Mouse (Mus musculus) spleen, adult 2 months (tissue): ENCODE data around the gene Ebf3. TPM values are rescaled to one million over a fixed set of nuclear protein-coding genes. Genes with fewer than 3 reads are reported as not detected.

Experiments
- DNase-seq, 2 experiments: peaks; one replicate each; pipeline versions ENCODE4 v3.0.0 to v3.0.0-alpha.2; 2012 to 2021; ENCODE audit warnings: low spot score in 2 of 2, low read depth in 1 of 2
- H3K27ac ChIP-seq: fragments of 200-500 bp; 2 replicates; pipeline ENCODE4 v1.5.1; 2012; ENCODE audit warnings: low read length, inconsistent platforms; ENCODE audit not compliant: insufficient read depth
- H3K27me3 ChIP-seq: fragments of 200-500 bp; 2 replicates; pipeline ENCODE4 v1.6.1; 2012; ENCODE audit warnings: mild to moderate bottlenecking, moderate library complexity, low read length, inconsistent platforms; ENCODE audit not compliant: control insufficient read depth, insufficient read depth
- H3K36me3 ChIP-seq: fragments of 200-500 bp; 2 replicates; pipeline ENCODE4 v1.6.1; 2012; ENCODE audit warnings: mild to moderate bottlenecking, low read length, inconsistent platforms; ENCODE audit not compliant: control insufficient read depth, insufficient read depth
- H3K4me1 ChIP-seq: fragments of 200-500 bp; 2 replicates; pipeline ENCODE4 v1.6.1; 2011; ENCODE audit warnings: inconsistent platforms; ENCODE audit not compliant: control insufficient read depth, insufficient read depth, insufficient read length
- H3K4me3 ChIP-seq: fragments of 200-500 bp; 2 replicates; pipeline ENCODE4 v1.5.1; 2011; ENCODE audit warnings: mild to moderate bottlenecking, inconsistent platforms; ENCODE audit not compliant: insufficient read depth, insufficient read length; ENCODE audit errors: extremely low read depth
- CTCF ChIP-seq: fragments of 200-500 bp; IDR thresholded peaks from 2 replicates; pipeline ENCODE4 v1.5.1; 2011; ENCODE audit warnings: mild to moderate bottlenecking, inconsistent platforms; ENCODE audit not compliant: insufficient read depth, insufficient read length, insufficient replicate concordance; ENCODE audit errors: extremely low read depth
- POLR2A ChIP-seq: fragments of 200-500 bp; IDR thresholded peaks from 2 replicates; pipeline ENCODE4 v1.6.1; 2011; ENCODE audit warnings: low read depth, low read length, inconsistent platforms
- WGBS: fragments of 180-500 bp; shearing (Covaris S2); methylation state at CpG from one replicate; pipeline ENCODE4 v1.1.7; 2018; 5-methylcytosine and 5-hydroxymethylcytosine counted together
- polyA plus RNA-seq: library from polyadenylated mRNA; depleted of rRNA; stranded (reverse); fragments of >200 nt; gene quantifications from 2 replicates; pipeline ENCODE4 v1.2.3, GENCODE M21; 2012

The Ebf3 gene
- polyA plus RNA-seq, 1 experiment, result 0.12 TPM

GRCm38 (mm10) chr7:137311341-137312110, 2.7 kb downstream of the Ebf3 start:
- H3K36me3 ChIP-seq, result no peaks in the 10 kb centered on the region
- H3K27me3 ChIP-seq, result peaks cover 47% of the 10 kb centered on the region
- WGBS, result 9% methylated on average over 8 of the region's 8 CpGs
- TF ChIP-seq CTCF, result no peak
- no peak for TF ChIP-seq POLR2A
- H3K4me3 ChIP-seq, result peak overlapping the region; percentile 38
- H3K4me1 ChIP-seq, result peaks cover 25% of the 10 kb centered on the region
- no peak overlapping the region for H3K27ac ChIP-seq
- no peak for DNase-seq

DNA sequence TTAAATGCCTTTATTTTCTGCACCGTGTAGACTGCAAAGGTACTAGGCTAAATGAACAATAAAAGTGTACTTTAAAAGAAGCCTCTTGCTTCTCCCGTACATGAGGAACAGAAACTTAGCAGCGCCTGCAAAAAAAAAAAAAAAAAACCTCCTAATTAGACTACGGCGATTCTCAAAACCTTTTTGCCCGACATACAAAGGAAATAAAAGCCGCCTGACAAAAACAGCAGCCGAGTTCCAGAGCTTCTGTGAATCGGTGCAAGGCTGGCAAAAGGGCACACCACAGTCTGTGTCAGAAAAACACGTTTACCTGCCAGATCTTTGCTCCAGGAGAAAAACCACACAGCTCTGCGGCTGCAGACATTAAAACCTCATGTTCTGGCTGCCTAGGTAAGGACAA, 3.4 kb downstream of the Ebf3 start:
- TF ChIP-seq CTCF, result no peak
- TF ChIP-seq POLR2A, result no peak
- peak in 1 of 2 experiments; percentile 28 for DNase-seq
- WGBS, result 1% methylated on average over 11 of the region's 11 CpGs
- Histone ChIP-seq H3K27me3 (peaks cover 48% of the 10 kb centered on the region), H3K4me1 (peaks cover 25% of the 10 kb centered on the region), H3K36me3 (no peaks in the 10 kb centered on the region), H3K4me3 (peak overlapping the region; percentile 38), H3K27ac (no peak overlapping the region)

- peaks cover 46% of the 10 kb centered on the region for H3K27me3 ChIP-seq
- 3% methylated on average over 47 of the region's 49 CpGs for whole genome bisulfite sequencing
- no peak overlapping the region for H3K27ac ChIP-seq
- no peak for TF ChIP-seq POLR2A
- peak overlapping the region; percentile 1 for H3K4me3 ChIP-seq
- peaks cover 24% of the 10 kb centered on the region for H3K4me1 ChIP-seq
- H3K36me3 ChIP-seq, result no peaks in the 10 kb centered on the region
- DNase-seq, result no peak
Observed at GRCm38 (mm10) chr7:137310091-137310761, 4.0 kb downstream of the Ebf3 start.

DNA sequence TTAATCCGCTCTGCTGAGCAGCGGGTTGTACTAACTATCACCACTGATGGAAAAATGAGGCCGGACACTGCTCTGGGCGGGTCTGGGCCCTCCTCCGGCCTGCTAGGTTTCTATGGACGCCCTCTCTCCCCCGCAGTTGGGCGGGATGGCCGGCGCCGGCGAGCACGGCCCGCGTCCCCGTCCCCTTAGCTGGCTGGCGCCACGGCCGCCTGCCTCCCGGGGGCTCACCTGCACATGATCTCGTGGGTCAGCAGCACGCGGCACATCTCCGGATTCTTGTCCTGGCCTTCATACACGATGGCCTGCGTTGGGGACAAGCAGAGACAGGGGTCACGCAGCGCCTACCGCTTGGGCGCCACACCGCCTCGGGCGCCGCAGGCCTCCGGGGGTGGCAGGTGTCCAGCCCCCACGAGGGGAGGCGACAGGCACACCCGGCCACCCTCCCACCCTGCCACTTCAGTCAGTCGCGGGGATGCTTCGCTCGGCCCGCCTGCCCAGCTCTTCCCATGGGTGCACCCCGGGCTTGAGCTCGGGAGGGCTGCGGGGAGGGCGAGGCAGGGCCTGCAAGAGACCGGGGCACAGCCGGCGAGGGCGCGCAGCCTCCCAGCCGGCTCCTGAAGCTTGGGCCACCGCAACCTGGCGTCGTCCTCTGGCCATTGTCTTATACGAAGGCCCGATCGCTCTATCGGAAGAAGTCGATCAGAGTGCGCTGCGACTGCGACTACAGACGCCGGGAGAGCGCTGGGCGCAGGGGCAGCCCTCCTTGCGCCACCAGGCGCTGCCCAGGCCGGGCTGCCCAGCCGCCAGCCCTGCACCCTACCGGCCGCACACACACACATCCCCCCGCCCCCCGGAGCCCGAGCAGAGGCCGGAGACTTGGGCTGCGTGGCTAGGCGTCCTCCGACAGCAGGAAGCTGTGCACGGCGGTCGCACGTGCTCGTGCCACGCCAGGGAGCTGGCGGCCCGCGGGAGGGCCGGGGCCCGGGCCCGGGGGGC, 4.9 kb downstream of the Ebf3 start:
- WGBS, result 8% methylated on average over 93 of the region's 93 CpGs
- DNase-seq, result no peak
- Histone ChIP-seq H3K27ac (no peak overlapping the region), H3K4me1 (peaks cover 23% of the 10 kb centered on the region), H3K4me3 (no peak overlapping the region), H3K27me3 (peaks cover 41% of the 10 kb centered on the region), H3K36me3 (no peaks in the 10 kb centered on the region)
- no peak for TF ChIP-seq POLR2A
- no peak for TF ChIP-seq CTCF

DNA sequence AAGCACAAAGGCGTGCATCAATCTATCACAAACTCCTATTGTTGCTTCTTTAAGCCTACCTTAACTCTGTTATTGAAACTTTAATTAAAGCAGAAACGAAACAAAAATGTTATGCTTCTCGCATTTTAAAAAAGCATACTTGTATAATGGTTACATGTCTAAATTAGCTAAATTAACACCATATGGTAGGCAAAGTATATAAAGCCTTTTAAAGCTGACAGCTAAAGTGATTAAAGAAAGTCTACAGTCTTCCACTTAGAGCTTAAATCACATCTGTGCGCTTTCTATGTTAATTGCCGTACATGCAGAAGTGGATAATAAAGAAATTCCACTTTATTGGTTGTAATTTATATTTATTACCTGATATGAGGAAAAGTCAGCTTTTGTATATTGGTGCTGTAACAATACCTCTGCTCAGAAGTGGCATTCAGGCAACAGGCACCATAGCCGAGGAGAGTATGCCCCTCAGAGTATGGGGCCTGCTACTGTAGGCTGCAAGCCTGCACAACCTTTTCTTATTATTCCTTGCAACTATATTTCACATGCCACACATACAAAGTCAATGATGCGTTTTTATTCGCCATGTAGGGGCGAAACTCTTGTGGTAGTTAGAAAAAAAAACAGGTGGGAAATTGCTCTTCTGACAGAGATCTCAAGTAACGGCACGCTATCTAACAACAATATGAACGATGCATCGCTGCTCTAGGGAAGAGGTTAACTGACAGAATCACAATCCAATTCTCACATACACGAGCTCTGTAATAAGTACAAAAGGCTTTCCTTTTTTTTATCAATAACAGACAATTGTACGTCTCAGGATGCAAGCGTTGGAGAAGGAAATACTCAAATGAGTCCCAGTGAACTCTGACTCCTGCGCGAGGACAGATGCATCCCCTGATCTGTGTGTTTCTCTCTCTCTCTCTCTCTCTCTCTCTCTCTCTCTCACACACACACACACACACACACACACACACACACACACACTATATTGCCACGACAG, 5.9 kb downstream of the Ebf3 start:
- DNase-seq, result no peak
- no peak for TF ChIP-seq POLR2A
- no peak for TF ChIP-seq CTCF
- WGBS, result 41% methylated on average over 19 of the region's 19 CpGs
- Histone ChIP-seq H3K27me3 (peaks cover 31% of the 10 kb centered on the region), H3K4me3 (no peak overlapping the region), H3K27ac (no peak overlapping the region), H3K36me3 (no peaks in the 10 kb centered on the region), H3K4me1 (peaks cover 18% of the 10 kb centered on the region)

GRCm38 (mm10) chr7:137307131-137307530, 7.1 kb downstream of the Ebf3 start:
- Histone ChIP-seq H3K27ac (no peak overlapping the region), H3K36me3 (no peaks in the 10 kb centered on the region), H3K27me3 (peaks cover 25% of the 10 kb centered on the region), H3K4me3 (no peak overlapping the region), H3K4me1 (peaks cover 14% of the 10 kb centered on the region)
- DNase-seq, result no peak
- TF ChIP-seq CTCF (no peak), POLR2A (no peak)
- WGBS, result 43% methylated on average over 8 of the region's 8 CpGs
